Mouse (Mus musculus) hindbrain, embryonic 15.5 days (tissue): Measurements from ENCODE around the gene Tnik. TPM values are rescaled to one million over a fixed set of nuclear protein-coding genes. Genes with fewer than 3 reads are reported as not detected.
A peak's percentile ranks its signal among the peaks of the same experiment; 100 is the strongest.

Experiments
- ATAC-seq: fragments of 200-750 bp; cut with Nextera tagmentation; 2 replicates; pipeline ENCODE4 v1.8.0; 2017; ENCODE audit warnings: low read depth, moderate number of reproducible peaks, moderate TSS enrichment; ENCODE audit not compliant: low FRiP score
- H3K27ac ChIP-seq: fragments of 300-500 bp; sonication (generic); replicated peaks from 2 replicates; pipeline ENCODE4 v1.5.1; 2015; ENCODE audit warnings: mild to moderate bottlenecking, inconsistent platforms
- H3K27me3 ChIP-seq: fragments of 300-500 bp; sonication (generic); 2 replicates; pipeline ENCODE4 v1.6.1; 2015; ENCODE audit warnings: control low read depth, inconsistent platforms
- H3K36me3 ChIP-seq: fragments of 300-500 bp; sonication (generic); 2 replicates; pipeline ENCODE4 v1.6.1; 2015; ENCODE audit warnings: control low read depth, inconsistent platforms
- H3K4me1 ChIP-seq: fragments of 300-500 bp; sonication (generic); replicated peaks from 2 replicates; pipeline ENCODE4 v1.6.1; 2015; ENCODE audit warnings: control low read depth, inconsistent platforms
- H3K4me2 ChIP-seq: fragments of 300-500 bp; sonication (generic); 2 replicates; pipeline ENCODE4 v1.6.1; 2015; ENCODE audit warnings: moderate library complexity, mild to moderate bottlenecking, inconsistent platforms
- H3K4me3 ChIP-seq: fragments of 300-500 bp; sonication (generic); 2 replicates; pipeline ENCODE4 v1.5.1; 2015; ENCODE audit warnings: mild to moderate bottlenecking, inconsistent platforms
- H3K9ac ChIP-seq: fragments of 300-500 bp; sonication (generic); 2 replicates; pipeline ENCODE4 v1.6.1; 2015; ENCODE audit warnings: inconsistent platforms
- H3K9me3 ChIP-seq: fragments of 300-500 bp; sonication (generic); 2 replicates; pipeline ENCODE4 v1.6.1; 2016; ENCODE audit warnings: control low read depth, inconsistent platforms
- WGBS: fragments of 180-500 bp; shearing (Covaris S2); methylation state at CpG from one replicate; pipeline ENCODE4 v1.1.7; 2015; 5-methylcytosine and 5-hydroxymethylcytosine counted together
- polyA plus RNA-seq: library from polyadenylated mRNA; unstranded; fragments of >200 nt; fragmentation: Nextera tagmentation; extraction: Ambion mirVana; gene quantifications from 2 replicates; pipeline ENCODE4 v1.2.1, GENCODE M21; 2015

Tnik gene
- polyA plus RNA-seq, 1 experiment from 2014 or later = 66.1 TPM

DNA sequence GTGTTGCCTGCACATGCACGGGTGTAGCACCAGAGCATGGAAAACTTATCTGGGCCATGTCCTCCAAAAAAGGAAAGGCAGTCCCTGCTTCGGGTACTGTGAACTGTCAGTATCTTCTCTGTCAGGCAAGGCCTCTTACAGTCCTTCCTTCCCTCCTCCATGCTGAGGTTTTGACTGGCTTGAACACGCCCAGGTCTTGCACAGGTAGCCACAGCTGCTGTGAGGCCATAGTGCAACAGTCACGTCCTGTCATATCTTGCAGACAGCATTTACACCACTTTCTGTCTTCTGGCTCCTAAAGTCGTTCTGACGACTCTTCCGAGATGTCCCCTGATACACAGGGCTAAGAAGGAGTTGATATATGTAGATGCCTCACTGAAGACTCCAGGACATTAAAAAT is 28.8 kb upstream of the Tnik start:
- H3K4me3 ChIP-seq = no peak overlapping the region
- H3K9ac ChIP-seq = no peak overlapping the region
- H3K4me1 ChIP-seq = no peaks in the 10 kb centered on the region
- H3K27ac ChIP-seq = no peak overlapping the region
- H3K9me3 ChIP-seq = no peaks in the 10 kb centered on the region
- no peaks in the 10 kb centered on the region for H3K36me3 ChIP-seq
- no peaks in the 10 kb centered on the region for H3K27me3 ChIP-seq
- no peak overlapping the region for H3K4me2 ChIP-seq
- no peak for ATAC-seq
- 88% methylated on average over 7 of the region's 7 CpGs for WGBS

DNA sequence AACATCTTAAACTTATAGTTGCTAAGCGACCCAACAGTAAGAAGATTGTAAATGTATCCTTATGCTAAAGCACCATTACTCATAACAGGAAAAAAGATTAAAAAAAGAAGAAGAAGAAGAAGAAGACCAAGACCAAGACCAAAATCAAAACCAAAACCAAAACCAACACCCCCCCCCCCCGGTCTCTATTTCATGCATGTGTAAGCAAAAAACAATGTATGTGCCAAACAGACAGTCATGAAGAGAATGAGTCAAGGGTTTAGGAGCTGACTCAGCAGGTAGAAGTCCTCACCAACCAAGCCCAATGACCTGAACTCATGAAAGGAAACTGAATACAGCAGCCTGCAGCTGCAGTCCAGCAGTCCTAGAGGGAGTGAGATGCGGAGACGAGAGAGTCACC is 26.3 kb upstream of the Tnik start:
- Histone ChIP-seq H3K9me3 (no peaks in the 10 kb centered on the region), H3K4me2 (no peak overlapping the region), H3K4me3 (no peak overlapping the region), H3K36me3 (no peaks in the 10 kb centered on the region), H3K9ac (no peak overlapping the region), H3K4me1 (no peaks in the 10 kb centered on the region), H3K27ac (no peak overlapping the region), H3K27me3 (no peaks in the 10 kb centered on the region)
- no peak for ATAC-seq
- 93% methylated on average over 4 of the region's 4 CpGs for WGBS

- Histone ChIP-seq H3K4me2 (no peak overlapping the region), H3K4me1 (no peaks in the 10 kb centered on the region), H3K9me3 (no peaks in the 10 kb centered on the region), H3K4me3 (no peak overlapping the region), H3K27ac (no peak overlapping the region), H3K9ac (no peak overlapping the region), H3K27me3 (no peaks in the 10 kb centered on the region), H3K36me3 (no peaks in the 10 kb centered on the region)
- 77% methylated on average over 2 of the region's 2 CpGs for WGBS
- ATAC-seq = no peak
Measured at GRCm38 (mm10) chr3:28238136-28238535, 24.9 kb upstream of the Tnik start.

DNA sequence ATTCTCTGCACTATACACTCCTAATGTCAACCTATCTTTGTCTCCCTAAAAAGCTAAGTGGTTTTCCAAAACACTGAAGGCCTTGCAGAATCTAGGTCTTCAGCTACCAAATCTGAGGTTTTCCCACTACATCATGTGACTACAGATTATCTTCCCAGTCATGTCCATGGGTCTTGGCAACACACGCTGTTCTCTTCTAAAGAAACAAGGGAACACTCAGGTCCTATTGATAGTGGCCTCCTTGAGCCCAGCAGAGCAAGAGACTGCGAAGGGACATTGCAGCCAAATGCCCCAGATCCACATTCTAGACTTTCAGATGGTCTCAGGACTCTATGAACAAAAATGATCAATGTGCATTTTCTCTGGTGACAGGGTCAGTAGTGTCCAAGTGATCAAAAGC is 20.5 kb upstream of the Tnik start:
- Histone ChIP-seq H3K27me3 (no peaks in the 10 kb centered on the region), H3K4me3 (no peak overlapping the region), H3K4me2 (no peak overlapping the region), H3K4me1 (no peaks in the 10 kb centered on the region), H3K9ac (no peak overlapping the region), H3K27ac (no peak overlapping the region), H3K9me3 (no peaks in the 10 kb centered on the region), H3K36me3 (no peaks in the 10 kb centered on the region)
- WGBS = 78% methylated on average over 2 of the region's 2 CpGs
- no peak for ATAC-seq

DNA sequence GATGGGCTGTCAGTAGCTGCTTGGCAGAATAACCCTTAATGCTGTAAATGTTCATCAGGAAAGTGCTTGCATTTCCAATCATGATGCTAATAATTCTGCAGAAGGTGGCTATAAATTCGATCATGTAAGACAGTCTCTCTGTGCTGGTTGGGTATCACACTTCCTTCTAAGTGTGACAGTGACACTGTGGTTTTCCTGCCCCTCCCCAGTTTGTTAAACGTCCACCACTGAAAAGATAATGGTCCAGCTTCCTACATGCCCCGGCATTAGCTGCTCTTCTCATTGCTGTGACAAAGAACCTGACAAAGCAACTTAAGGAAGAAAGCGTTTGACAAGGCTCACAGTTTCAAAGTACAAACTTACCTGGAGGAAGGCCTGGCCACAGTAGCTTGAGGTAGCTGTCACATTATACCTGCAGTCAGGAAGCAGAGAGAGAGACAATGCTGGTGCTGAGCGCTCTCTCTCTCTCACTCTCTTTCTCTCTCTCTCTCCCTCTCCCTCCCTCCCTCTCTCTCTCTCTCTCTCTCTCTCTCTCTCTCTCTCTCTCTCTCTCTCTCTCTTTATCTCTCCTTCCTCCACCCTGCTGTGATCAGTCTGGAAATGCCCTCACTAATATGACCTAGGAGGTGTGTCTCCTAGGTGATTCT is 18.6 kb upstream of the Tnik start:
- 79% methylated on average over 5 of the region's 5 CpGs for WGBS
- Histone ChIP-seq H3K27ac (no peak overlapping the region), H3K27me3 (no peaks in the 10 kb centered on the region), H3K36me3 (no peaks in the 10 kb centered on the region), H3K4me1 (no peaks in the 10 kb centered on the region), H3K9ac (no peak overlapping the region), H3K4me2 (no peak overlapping the region), H3K4me3 (no peak overlapping the region), H3K9me3 (no peaks in the 10 kb centered on the region)
- ATAC-seq = no peak

GRCm38 (mm10) chr3:28248255-28248957 is 14.6 kb upstream of the Tnik start:
- H3K4me1 ChIP-seq = no peaks in the 10 kb centered on the region
- no peak overlapping the region for H3K27ac ChIP-seq
- no peaks in the 10 kb centered on the region for H3K27me3 ChIP-seq
- no peak overlapping the region for H3K4me2 ChIP-seq
- 73% methylated on average over 3 of the region's 3 CpGs for WGBS
- H3K9me3 ChIP-seq = no peaks in the 10 kb centered on the region
- no peaks in the 10 kb centered on the region for H3K36me3 ChIP-seq
- ATAC-seq = no peak
- H3K9ac ChIP-seq = no peak overlapping the region
- no peak overlapping the region for H3K4me3 ChIP-seq

- Histone ChIP-seq H3K27ac (no peak overlapping the region), H3K9me3 (no peaks in the 10 kb centered on the region), H3K27me3 (no peaks in the 10 kb centered on the region), H3K4me1 (no peaks in the 10 kb centered on the region), H3K4me3 (no peak overlapping the region), H3K9ac (no peak overlapping the region), H3K36me3 (no peaks in the 10 kb centered on the region), H3K4me2 (no peak overlapping the region)
- no peak for ATAC-seq
- WGBS = 93% methylated on average over 7 of the region's 7 CpGs
Measured at GRCm38 (mm10) chr3:28255711-28256110, 7.3 kb upstream of the Tnik start.

GRCm38 (mm10) chr3:28262371-28263001 is 528 bp upstream of the Tnik start:
- no peaks in the 10 kb centered on the region for H3K36me3 ChIP-seq
- no peaks in the 10 kb centered on the region for H3K27me3 ChIP-seq

DNA sequence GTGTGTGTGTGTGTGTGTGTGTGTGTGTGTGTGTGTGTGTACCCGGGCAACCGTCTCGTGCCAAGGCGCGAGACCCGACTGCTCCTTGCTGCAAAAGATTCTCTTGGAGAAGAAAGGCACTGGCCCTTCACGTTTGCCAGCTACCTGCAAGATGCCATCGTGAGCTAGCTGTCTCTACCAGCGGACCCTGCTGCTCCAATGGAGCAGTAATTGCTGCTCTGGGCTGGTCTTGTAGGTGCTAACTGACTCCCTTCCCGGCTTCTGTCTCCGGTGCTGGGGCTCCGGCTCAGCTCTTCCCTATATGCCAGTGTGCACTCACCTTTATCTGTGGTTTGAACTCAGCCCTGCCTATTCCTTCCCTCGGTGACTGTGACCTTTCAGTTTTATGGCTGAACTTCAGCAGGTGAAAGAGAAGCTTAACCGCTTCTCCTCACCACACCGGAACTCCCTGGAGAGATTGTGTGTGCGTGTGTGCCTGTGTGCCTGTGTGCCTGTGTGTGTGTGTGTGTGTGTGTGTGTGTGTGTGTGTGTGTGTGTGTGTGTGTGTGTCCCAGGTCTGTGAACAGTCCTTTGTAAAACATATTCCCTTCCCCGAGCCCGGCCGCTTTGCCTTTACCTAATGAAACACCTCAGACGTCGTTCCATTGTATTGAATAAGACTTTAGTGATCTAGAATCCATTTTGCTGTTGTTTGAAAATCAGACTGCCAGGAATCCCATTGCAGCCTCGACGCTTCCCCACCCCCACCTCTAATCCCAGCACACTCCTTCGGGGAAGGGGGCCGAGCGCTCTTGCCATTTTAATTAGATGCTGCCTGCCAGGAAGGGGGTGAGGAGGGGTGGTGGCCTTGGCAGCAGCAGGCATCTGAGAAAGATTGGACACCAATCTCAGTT is 1.2 kb downstream of the Tnik start:
- H3K4me2 ChIP-seq = peak overlapping the region; percentile 73
- peak overlapping the region; percentile 93 for H3K9ac ChIP-seq
- no peaks in the 10 kb centered on the region for H3K27me3 ChIP-seq
- no peaks in the 10 kb centered on the region for H3K36me3 ChIP-seq
- peak overlapping the region; percentile 79 for H3K4me3 ChIP-seq
- peak overlapping the region; percentile 98 for H3K27ac ChIP-seq
- peaks cover 40% of the 10 kb centered on the region for H3K4me1 ChIP-seq
- peak; percentile 31 for ATAC-seq
- WGBS = 1% methylated on average over 26 of the region's 26 CpGs
- H3K9me3 ChIP-seq = no peaks in the 10 kb centered on the region

More at GRCm38 (mm10) chr3:28262371-28263001, 528 bp upstream of the Tnik start:
- under 1% methylated on average over 33 of the region's 33 CpGs for WGBS
- Histone ChIP-seq H3K4me2 (peak overlapping the region; percentile 73), H3K4me3 (peak overlapping the region; percentile 79), H3K27ac (peak overlapping the region; percentile 98), H3K9me3 (no peaks in the 10 kb centered on the region), H3K9ac (peak overlapping the region; percentile 93), H3K4me1 (peaks cover 25% of the 10 kb centered on the region)
- ATAC-seq = peak; percentile 55

- Histone ChIP-seq H3K9ac (peak overlapping the region; percentile 93), H3K4me3 (peak overlapping the region; percentile 79), H3K4me1 (peaks cover 46% of the 10 kb centered on the region), H3K4me2 (peak overlapping the region; percentile 73), H3K36me3 (no peaks in the 10 kb centered on the region), H3K9me3 (no peaks in the 10 kb centered on the region), H3K27me3 (no peaks in the 10 kb centered on the region), H3K27ac (peak overlapping the region; percentile 98)
- ATAC-seq = no peak
- WGBS = 19% methylated on average over 5 of the region's 5 CpGs
Measured at GRCm38 (mm10) chr3:28264841-28265150, 1.8 kb downstream of the Tnik start.

- peaks cover 50% of the 10 kb centered on the region for H3K4me1 ChIP-seq
- 13% methylated on average over 4 of the region's 4 CpGs for WGBS
- peak; percentile 36 for ATAC-seq
Measured at GRCm38 (mm10) chr3:28265183-28265582, 2.2 kb downstream of the Tnik start.

GRCm38 (mm10) chr3:28265656-28266055 is 2.6 kb downstream of the Tnik start:
- H3K4me3 ChIP-seq = peak overlapping the region; percentile 79
- H3K9me3 ChIP-seq = no peaks in the 10 kb centered on the region
- H3K9ac ChIP-seq = peak overlapping the region; percentile 93
- ATAC-seq = no peak
- H3K27me3 ChIP-seq = no peaks in the 10 kb centered on the region
- no peaks in the 10 kb centered on the region for H3K36me3 ChIP-seq
- H3K4me2 ChIP-seq = peak overlapping the region; percentile 73
- WGBS = 25% methylated on average over 5 of the region's 5 CpGs
- H3K27ac ChIP-seq = peak overlapping the region; percentile 98
- H3K4me1 ChIP-seq = peaks cover 53% of the 10 kb centered on the region

More at GRCm38 (mm10) chr3:28265183-28265582, 2.2 kb downstream of the Tnik start:
- no peaks in the 10 kb centered on the region for H3K36me3 ChIP-seq
- H3K27ac ChIP-seq = peak overlapping the region; percentile 98
- H3K4me3 ChIP-seq = peak overlapping the region; percentile 79
- H3K9me3 ChIP-seq = no peaks in the 10 kb centered on the region
- peak overlapping the region; percentile 73 for H3K4me2 ChIP-seq
- no peaks in the 10 kb centered on the region for H3K27me3 ChIP-seq
- peak overlapping the region; percentile 93 for H3K9ac ChIP-seq
